Mouse (Mus musculus) CH12.LX (cell line): Measurements from ENCODE around the gene Zfp189. TPM values are rescaled to one million over a fixed set of nuclear protein-coding genes. Genes with fewer than 3 reads are reported as not detected.
"Not testable (repeated sequence)": the region's sequence is repeated elsewhere in the genome, so short reads cannot be mapped to it uniquely, and the experiment has no call there.

Experiments
- DNase-seq: peaks from one replicate; pipeline ENCODE4 v3.0.0-alpha.2; 2013; ENCODE audit errors: extremely low read depth
- H3K27ac ChIP-seq: 2 replicates; pipeline ENCODE4 v1.5.1; 2012; ENCODE audit warnings: low read depth, mild to moderate bottlenecking, control low read depth, moderate library complexity; ENCODE audit not compliant: insufficient read depth
- H3K27me3 ChIP-seq: replicated peaks from 2 replicates; pipeline ENCODE3; 2012; ENCODE audit warnings: inconsistent platforms
- H3K36me3 ChIP-seq, 2 experiments: replicated peaks in 1 of 2; 2 replicates each; pipeline versions ENCODE3 to v1.6.1; 2012; ENCODE audit warnings: inconsistent platforms in 1 of 2, low read length in 1 of 2, mild to moderate bottlenecking in 1 of 2, mixed read lengths in 1 of 2, moderate library complexity in 1 of 2; ENCODE audit not compliant: control insufficient read depth in 1 of 2, insufficient read depth in 1 of 2
- H3K4me1 ChIP-seq, 2 experiments: 2 replicates each; pipeline ENCODE4 v1.6.1; 2012; ENCODE audit warnings: inconsistent platforms in 1 of 2, moderate library complexity in 1 of 2; ENCODE audit not compliant: insufficient read depth in 2 of 2, control insufficient read depth in 1 of 2
- H3K4me2 ChIP-seq: 2 replicates; pipeline ENCODE4 v1.6.1; 2012; ENCODE audit warnings: low read depth, mild to moderate bottlenecking, control low read depth; ENCODE audit not compliant: poor library complexity, insufficient read depth, severe bottlenecking
- H3K4me3 ChIP-seq, 3 experiments: fragments of 150-350 bp in 1 of 3; sonication (generic) in 1 of 3; replicated peaks in 1 of 3; 2 replicates each; pipeline versions ENCODE3 to v1.5.1; 2011 to 2012; ENCODE audit warnings: low read depth in 2 of 3, low read length in 2 of 3, mild to moderate bottlenecking in 2 of 3, moderate library complexity in 2 of 3, control low read depth in 1 of 3, improper control_type of control experiment in 1 of 3, inconsistent platforms in 1 of 3, mixed read lengths in 1 of 3; ENCODE audit not compliant: poor library complexity in 1 of 3
- H3K79me2 ChIP-seq: replicated peaks from 2 replicates; pipeline ENCODE4 v1.6.1; 2012; ENCODE audit warnings: mild to moderate bottlenecking, moderate library complexity; ENCODE audit not compliant: control insufficient read depth, poor library complexity, insufficient read depth, severe bottlenecking; ENCODE audit errors: extremely low read depth
- H3K9ac ChIP-seq: 2 replicates; pipeline ENCODE4 v1.6.1; 2012; ENCODE audit warnings: low read depth, mild to moderate bottlenecking, control low read depth, moderate library complexity; ENCODE audit not compliant: insufficient read depth
- H3K9me3 ChIP-seq: replicated peaks from 2 replicates; pipeline ENCODE3; 2012; ENCODE audit warnings: low read length, inconsistent platforms, mixed read lengths
- CHD1 ChIP-seq: IDR thresholded peaks from 2 replicates; pipeline ENCODE4 v1.6.1; 2012; ENCODE audit warnings: low read depth, low read length, improper control_type of control experiment, inconsistent platforms
- CHD2 ChIP-seq: IDR thresholded peaks from 2 replicates; pipeline ENCODE4 v1.6.1; 2011; ENCODE audit warnings: low read length, improper control_type of control experiment
- E2F4 ChIP-seq: IDR thresholded peaks from 2 replicates; pipeline ENCODE4 v1.6.1; 2011; ENCODE audit warnings: low read depth, low read length, improper control_type of control experiment; ENCODE audit not compliant: insufficient replicate concordance
- EP300 ChIP-seq: IDR thresholded peaks from 2 replicates; pipeline ENCODE4 v1.6.1; 2011; ENCODE audit warnings: low read length, improper control_type of control experiment
- GABPA ChIP-seq: IDR thresholded peaks from 2 replicates; pipeline ENCODE4 v1.6.1; 2012; ENCODE audit warnings: low read depth, low read length, improper control_type of control experiment, inconsistent platforms; ENCODE audit not compliant: insufficient replicate concordance
- HCFC1 ChIP-seq: IDR thresholded peaks from 2 replicates; pipeline ENCODE4 v1.6.1; 2012; ENCODE audit warnings: low read depth, mild to moderate bottlenecking, inconsistent platforms, low read length, improper control_type of control experiment
- IRF4 ChIP-seq: IDR thresholded peaks from 2 replicates; pipeline ENCODE4 v1.6.1; 2014; ENCODE audit warnings: low read depth, mild to moderate bottlenecking, inconsistent platforms, low read length, improper control_type of control experiment
- JUN ChIP-seq: IDR thresholded peaks from 2 replicates; pipeline ENCODE4 v1.6.1; 2011; ENCODE audit warnings: low read depth, mild to moderate bottlenecking, low read length, improper control_type of control experiment, moderate library complexity; ENCODE audit not compliant: insufficient read depth
- JUND ChIP-seq: conservative IDR thresholded peaks from 2 replicates; pipeline ENCODE4 v1.6.1; 2011; ENCODE audit warnings: low read depth, low read length, improper control_type of control experiment
- KAT2A ChIP-seq: IDR thresholded peaks from 2 replicates; pipeline ENCODE4 v1.6.1; 2012; ENCODE audit warnings: low read length, improper control_type of control experiment, inconsistent platforms; ENCODE audit not compliant: insufficient replicate concordance
- MAZ ChIP-seq: IDR thresholded peaks from 2 replicates; pipeline ENCODE4 v1.6.1; 2012; ENCODE audit warnings: low read depth, mild to moderate bottlenecking, inconsistent platforms, low read length, improper control_type of control experiment, moderate library complexity
- MEF2A ChIP-seq: IDR thresholded peaks from 2 replicates; pipeline ENCODE4 v1.6.1; 2014; ENCODE audit warnings: low read depth, mild to moderate bottlenecking, inconsistent platforms, low read length, improper control_type of control experiment, borderline replicate concordance
- MYC ChIP-seq: IDR thresholded peaks from 2 replicates; pipeline ENCODE4 v1.6.1; 2011; ENCODE audit warnings: low read depth, mild to moderate bottlenecking, improper control_type of control experiment, low read length
- NRF1 ChIP-seq: IDR thresholded peaks from 2 replicates; pipeline ENCODE4 v1.6.1; 2014; ENCODE audit warnings: low read depth, mild to moderate bottlenecking, inconsistent platforms, low read length, improper control_type of control experiment, moderate library complexity
- POLR2A ChIP-seq: IDR thresholded peaks from 2 replicates; pipeline ENCODE4 v1.6.1; 2011; ENCODE audit warnings: low read depth, mild to moderate bottlenecking, improper control_type of control experiment, low read length
- POLR2AphosphoS2 ChIP-seq: IDR thresholded peaks from 2 replicates; pipeline ENCODE4 v1.6.1; 2011; ENCODE audit warnings: low read depth, low read length, improper control_type of control experiment
- RCOR1 ChIP-seq: conservative IDR thresholded peaks from 2 replicates; pipeline ENCODE4 v1.6.1; 2012; ENCODE audit warnings: low read depth, mild to moderate bottlenecking, inconsistent platforms, low read length, improper control_type of control experiment
- SIN3A ChIP-seq: IDR thresholded peaks from 2 replicates; pipeline ENCODE4 v1.6.1; 2012; ENCODE audit warnings: low read length, improper control_type of control experiment, inconsistent platforms
- SMC3 ChIP-seq: IDR thresholded peaks from 2 replicates; pipeline ENCODE4 v1.6.1; 2011; ENCODE audit warnings: low read depth, low read length, improper control_type of control experiment
- UBTF ChIP-seq: IDR thresholded peaks from 2 replicates; pipeline ENCODE4 v1.6.1; 2012; ENCODE audit warnings: low read depth, mild to moderate bottlenecking, inconsistent platforms, low read length, improper control_type of control experiment, moderate library complexity
- USF1 ChIP-seq: IDR thresholded peaks from 2 replicates; pipeline ENCODE4 v1.6.1; 2014; ENCODE audit warnings: low read depth, mild to moderate bottlenecking, inconsistent platforms, low read length, improper control_type of control experiment
- ZKSCAN1 ChIP-seq: IDR thresholded peaks from 2 replicates; pipeline ENCODE4 v1.6.1; 2012; ENCODE audit warnings: low read depth, inconsistent platforms, low read length, improper control_type of control experiment, borderline replicate concordance
- ZMIZ1 ChIP-seq: IDR thresholded peaks from 2 replicates; pipeline ENCODE4 v1.6.1; 2012; ENCODE audit warnings: low read depth, mild to moderate bottlenecking, inconsistent platforms, low read length, improper control_type of control experiment
- ZNF384 ChIP-seq: IDR thresholded peaks from 2 replicates; pipeline ENCODE4 v1.6.1; 2012; ENCODE audit warnings: low read depth, low read length, improper control_type of control experiment, inconsistent platforms
- dilution Hi-C: fragments of 300-500 bp; cut with MboI; formaldehyde crosslinking; loops from 2 replicates; pipeline ENCODE4 v1.14.3; 2020; ENCODE audit warnings: low sequenced_read_pairs; ENCODE audit not compliant: extremely low pct_unique_long_range_greater_than_20kb, extremely low pct_ligation_motif_present
- in situ Hi-C: fragments of 300-500 bp; cut with MboI; formaldehyde crosslinking; loops from 3 replicates; pipeline ENCODE4 v1.14.3; 2019; ENCODE audit warnings: low sequenced_read_pairs, low pct_ligation_motif_present, low pct_unique_long_range_greater_than_20kb, mixed read lengths
- polyA plus RNA-seq: library from polyadenylated mRNA; unstranded; fragments of >175 nt; gene quantifications from 2 replicates; pipeline ENCODE4 v1.2.1, GENCODE M21; 2012; ENCODE audit warnings: low read depth; ENCODE audit not compliant: insufficient read length
- total RNA-seq, 2 experiments: library from RNA; depleted of rRNA; stranded (reverse); fragments of 300-350 nt in 1 of 2; fragments of >200 nt in 1 of 2; gene quantifications; 2 replicates each; pipeline ENCODE4 v1.2.3; 2012 to 2014

Gene Zfp189
- total and polyA plus RNA-seq, 3 experiments, result 1.6 to 5.1 (median 4.3) TPM

- Histone ChIP-seq H3K36me3 (no peaks in the 10 kb centered on the region), H3K27me3 (no peaks in the 10 kb centered on the region), H3K27ac (no peak overlapping the region)
- dilution Hi-C loops, result no loop called here
- TF ChIP-seq IRF4, result no peak
- no peak for TF ChIP-seq JUND
- TF ChIP-seq CHD1, result no peak
- TF ChIP-seq SMC3, result no peak
- no peak for TF ChIP-seq MEF2A
- TF ChIP-seq HCFC1, result no peak
- no peak for TF ChIP-seq JUN
- TF ChIP-seq KAT2A, result no peak
- TF ChIP-seq ZMIZ1, result no peak
- no peak for TF ChIP-seq ZNF384
- TF ChIP-seq E2F4, result no peak
- TF ChIP-seq POLR2A, result no peak
- no peak for TF ChIP-seq RCOR1
- no peak for TF ChIP-seq MAZ
- TF ChIP-seq POLR2AphosphoS2, result no peak
- TF ChIP-seq NRF1, result no peak
- no peak for TF ChIP-seq USF1
- no peak for TF ChIP-seq UBTF
- TF ChIP-seq GABPA, result no peak
- TF ChIP-seq, all 38 proteins: peak for 0
- Histone ChIP-seq H3K9ac (no peak overlapping the region), H3K9me3 (no peaks in the 10 kb centered on the region), H3K4me1 (peaks cover 0 to 3% of the 10 kb centered on the region in 2 experiments; a peak in 1 of 4 replicates), H3K79me2 (no peaks in the 10 kb centered on the region), H3K4me3 (no peak overlapping the region), H3K4me2 (no peak overlapping the region)
- no peak for DNase-seq
- in situ Hi-C loops, result no loop called here
These were observed 46.4 kb upstream of the Zfp189 start for GRCm38 (mm10) chr4:49474583-49474982.

DNA sequence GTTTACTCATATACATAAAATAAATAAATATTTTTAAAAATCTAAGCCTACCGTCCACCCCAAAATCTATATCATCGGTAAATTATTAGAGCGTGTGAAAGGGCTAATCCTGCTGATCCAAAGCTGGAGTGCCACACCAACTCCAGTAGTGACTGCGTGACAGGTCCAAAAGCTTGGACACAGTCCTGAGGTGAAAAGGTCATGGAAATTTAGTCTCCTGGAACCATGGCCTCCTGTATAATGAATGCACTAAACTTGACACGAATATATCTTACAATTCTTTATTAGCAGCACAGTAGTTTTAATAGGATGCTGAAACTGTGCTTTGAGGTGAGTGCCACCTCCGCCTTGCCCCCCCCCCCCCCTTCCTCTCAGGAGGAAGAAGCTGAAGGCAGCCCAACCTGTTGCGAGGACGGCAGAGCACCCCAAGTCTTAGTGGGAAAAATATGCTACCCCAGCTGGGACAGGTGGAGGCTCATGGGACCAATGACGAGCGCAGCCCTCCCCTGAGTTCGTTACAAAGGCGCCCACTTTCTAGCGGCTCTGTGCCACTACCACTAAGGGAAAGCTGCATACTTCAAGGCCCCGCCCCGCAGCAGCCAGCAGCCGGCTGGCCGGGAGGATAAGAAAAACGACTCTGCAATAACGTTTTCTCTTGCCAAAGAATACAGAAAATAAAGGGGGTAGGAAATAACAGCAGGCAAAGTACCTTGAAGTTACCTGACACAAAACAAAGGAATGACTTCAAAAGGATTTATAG lies 42.7 kb upstream of the Zfp189 start:
- Histone ChIP-seq H3K27ac (no peak overlapping the region), H3K79me2 (no peaks in the 10 kb centered on the region), H3K9me3 (no peaks in the 10 kb centered on the region), H3K27me3 (no peaks in the 10 kb centered on the region), H3K9ac (no peak overlapping the region), H3K4me1 (no peaks in the 10 kb centered on the region), H3K36me3 (no peaks in the 10 kb centered on the region), H3K4me3 (no peak overlapping the region), H3K4me2 (peak overlapping the region; percentile 61; the same call in 1 of the 2 replicates)
- no peak for DNase-seq
- dilution Hi-C loops, result no loop called here
- TF ChIP-seq ZKSCAN1 (no peak), GABPA (no peak), MYC (no peak), CHD2 (no peak), EP300 (no peak), MAZ (no peak), CHD1 (no peak), SIN3A (no peak)
- in situ Hi-C loops, result no loop called here

GRCm38 (mm10) chr4:49479035-49479434 lies 41.9 kb upstream of the Zfp189 start:
- H3K9me3 ChIP-seq, H3K4me1 ChIP-seq, dilution Hi-C loops, H3K27ac ChIP-seq, in situ Hi-C loops, H3K79me2 ChIP-seq, H3K27me3 ChIP-seq, H3K4me2 ChIP-seq, H3K4me3 ChIP-seq, DNase-seq, H3K36me3 ChIP-seq, H3K9ac ChIP-seq: not testable (repeated sequence)
